Mouse (Mus musculus): ENCODE measurements around the gene Gm9767. TPM values are rescaled to one million over a fixed set of nuclear protein-coding genes. Genes with fewer than 3 reads are reported as not detected.

Gene Gm9767
- polyA plus RNA-seq (2014; fragmentation: Nextera tagmentation; extraction: Ambion mirVana): 0.20 TPM in 1 of 2 replicates, not detected in the other

DNA sequence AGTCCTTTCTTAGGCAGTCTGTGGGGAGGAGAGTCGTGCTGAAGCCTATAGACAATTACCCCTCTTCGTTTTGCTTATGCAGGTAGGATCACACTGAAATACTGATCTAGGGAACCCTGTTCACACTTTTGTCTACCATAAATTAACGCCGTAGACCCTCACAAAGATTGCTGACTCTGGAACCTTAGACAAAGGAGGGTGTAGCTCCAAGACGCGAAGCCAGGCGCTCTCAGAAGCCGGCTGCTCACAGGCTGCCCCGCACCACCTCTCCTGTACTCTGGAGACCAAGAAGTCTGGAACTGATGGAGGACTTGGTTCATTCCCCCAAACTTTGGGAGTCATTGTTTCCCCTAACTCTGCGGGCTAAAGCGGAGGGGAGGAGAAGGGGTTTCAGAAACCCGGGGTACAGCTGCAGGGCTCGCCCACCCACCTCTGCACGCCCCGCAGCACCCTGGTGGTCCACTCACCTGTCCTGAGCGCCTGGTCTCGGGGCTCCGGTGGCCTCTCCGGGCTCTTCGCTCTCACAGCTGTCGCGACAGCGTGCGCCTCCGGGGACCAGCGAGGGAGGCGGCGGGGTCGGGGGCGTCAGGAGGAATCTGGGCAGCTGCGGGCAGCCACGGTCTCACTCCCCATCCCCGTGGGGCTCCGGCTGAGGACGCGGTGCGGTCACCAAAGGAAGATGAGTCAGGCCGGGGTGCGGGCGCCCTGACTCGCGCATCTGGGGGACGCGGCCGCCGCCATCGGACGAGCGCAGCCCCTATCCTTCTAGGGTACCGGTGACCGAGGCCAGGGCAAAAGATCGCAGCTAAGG lies at the start of gene Gm9767:
Gm9767 (plus strand) TSS at position 585 of the 811 bp plus-strand sequence.
- H3K27me3 ChIP-seq (ENCODE audit: control insufficient read depth, insufficient read depth, low read length): peaks cover 6% of the 10 kb centered on the region; the same call in 1 of the 2 replicates
- peak; percentile 65 for ATAC-seq (ENCODE audit: low FRiP score, low TSS enrichment)
- H3K9me3 ChIP-seq (ENCODE audit: control insufficient read depth, low read length): no peaks in the 10 kb centered on the region
- peak within 1 kb of the TSS; percentile 97 for H3K4me2 ChIP-seq (replicated peaks; ENCODE audit: low read depth, low read length)
- peak within 1 kb of the TSS; percentile 58 for H3K9ac ChIP-seq (ENCODE audit: low read depth, low read length)
- peak within 1 kb of the TSS; percentile 60 for H3K4me3 ChIP-seq (ENCODE audit: low read length)
- H3K4me1 ChIP-seq (ENCODE audit: control insufficient read depth, insufficient read depth, low read length): no peaks in the 10 kb centered on the region
- H3K36me3 ChIP-seq (ENCODE audit: control insufficient read depth, insufficient read depth, low read length): no peaks in the 10 kb centered on the region
- 3% methylated on average over 52 of the region's 52 CpGs for WGBS
- no peak within 1 kb of the TSS for H3K27ac ChIP-seq (ENCODE audit: low read depth, low read length)

DNA sequence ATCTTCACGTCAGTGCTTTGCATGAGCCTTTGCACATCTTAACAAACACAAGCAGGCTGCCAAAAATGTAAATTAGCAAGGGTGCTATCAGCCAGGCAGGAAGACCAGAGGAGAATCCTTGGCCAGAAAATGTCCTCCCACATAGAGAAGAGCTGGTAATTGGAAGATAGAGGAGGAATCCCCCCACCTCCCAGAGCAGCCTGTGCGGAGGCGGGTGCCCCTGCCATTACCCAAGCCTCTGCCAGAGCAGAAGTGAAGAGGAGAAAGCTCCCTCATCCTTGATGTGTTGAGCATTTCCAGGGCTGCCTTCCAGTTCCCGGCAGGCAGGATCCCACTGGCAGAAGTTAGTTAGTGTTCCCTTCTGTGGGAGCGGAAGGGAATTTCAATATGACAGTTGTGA lies 43.1 kb upstream of the Gm9767 start:
- no peak for ATAC-seq (ENCODE audit: low FRiP score, low TSS enrichment)
- WGBS: 78% methylated on average over 5 of the region's 5 CpGs
- no peak overlapping the region for H3K27ac ChIP-seq (ENCODE audit: low read depth, low read length)

DNA sequence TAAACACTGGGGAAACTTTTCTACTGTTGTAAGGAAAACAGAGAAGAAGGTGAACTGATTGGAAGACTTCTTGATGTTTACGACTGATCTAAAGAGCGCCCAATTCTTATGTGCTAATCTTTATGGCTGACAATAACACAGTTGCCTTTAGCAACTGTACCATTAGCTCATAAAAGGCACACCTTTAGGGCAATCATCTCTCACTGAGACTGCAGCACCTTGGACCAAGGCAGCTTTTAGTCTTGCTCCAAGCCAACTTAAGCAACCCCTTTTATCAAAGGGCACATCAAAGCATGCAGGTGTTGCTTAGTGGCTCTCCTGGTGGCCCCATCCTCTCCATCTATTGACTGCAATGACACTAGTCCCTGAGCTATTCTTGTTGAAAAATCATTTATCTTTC lies 26.9 kb upstream of the Gm9767 start:
- no peaks in the 10 kb centered on the region for H3K27me3 ChIP-seq (ENCODE audit: control insufficient read depth, insufficient read depth, low read length)
- no peaks in the 10 kb centered on the region for H3K4me1 ChIP-seq (ENCODE audit: control insufficient read depth, insufficient read depth, low read length)
- ATAC-seq (ENCODE audit: low FRiP score, low TSS enrichment): no peak
- no peaks in the 10 kb centered on the region for H3K9me3 ChIP-seq (ENCODE audit: control insufficient read depth, low read length)
- H3K36me3 ChIP-seq (ENCODE audit: control insufficient read depth, insufficient read depth, low read length): no peaks in the 10 kb centered on the region
- no peak overlapping the region for H3K4me3 ChIP-seq (ENCODE audit: low read length)
- H3K4me2 ChIP-seq (replicated peaks; ENCODE audit: low read depth, low read length): no peak overlapping the region
- H3K9ac ChIP-seq (ENCODE audit: low read depth, low read length): no peak overlapping the region
- WGBS: 70% methylated on average over 2 of the region's 2 CpGs
- no peak overlapping the region for H3K27ac ChIP-seq (ENCODE audit: low read depth, low read length)

More for the DNA sequence above, 43.1 kb upstream of the Gm9767 start:
- Histone ChIP-seq H3K27me3 (ENCODE audit: control insufficient read depth, insufficient read depth, low read length) (no peaks in the 10 kb centered on the region), H3K4me1 (ENCODE audit: control insufficient read depth, insufficient read depth, low read length) (no peaks in the 10 kb centered on the region), H3K9ac (ENCODE audit: low read depth, low read length) (no peak overlapping the region), H3K4me2 (replicated peaks; ENCODE audit: low read depth, low read length) (no peak overlapping the region), H3K36me3 (ENCODE audit: control insufficient read depth, insufficient read depth, low read length) (no peaks in the 10 kb centered on the region), H3K4me3 (ENCODE audit: low read length) (no peak overlapping the region), H3K9me3 (ENCODE audit: control insufficient read depth, low read length) (no peaks in the 10 kb centered on the region)

DNA sequence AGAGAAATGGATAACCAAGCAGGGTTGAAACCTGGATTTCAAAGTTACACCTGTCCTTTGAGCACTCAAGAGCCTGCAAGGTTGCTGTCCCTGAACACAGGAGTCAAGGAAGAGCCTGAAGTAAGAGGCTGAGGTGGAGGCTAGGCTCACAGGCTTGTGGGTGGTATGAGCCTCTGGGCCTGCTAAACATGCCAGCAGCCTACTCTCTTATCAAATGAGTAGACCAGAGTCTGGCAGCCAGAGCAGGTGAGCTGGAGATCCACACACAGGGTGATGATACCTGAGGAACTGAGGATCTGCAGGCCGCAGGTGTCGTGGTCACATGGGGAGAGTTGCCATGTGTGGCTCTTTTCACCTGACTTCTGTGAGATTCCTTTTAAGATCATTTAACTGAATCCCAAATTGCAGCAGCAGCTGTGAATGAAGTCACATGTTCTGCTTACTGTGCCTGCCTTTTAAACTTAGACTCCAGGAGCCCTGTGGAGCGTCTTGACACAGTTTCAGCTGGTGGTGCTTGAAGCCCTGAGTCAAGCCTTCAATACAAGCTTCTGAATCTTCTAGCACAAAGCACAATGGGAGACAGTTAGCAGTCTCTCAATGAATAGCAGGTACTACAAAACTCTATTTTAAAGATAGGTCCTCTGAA lies 18.3 kb upstream of the Gm9767 start:
- no peak for ATAC-seq (ENCODE audit: low FRiP score, low TSS enrichment)
- Histone ChIP-seq H3K27me3 (ENCODE audit: control insufficient read depth, insufficient read depth, low read length) (no peaks in the 10 kb centered on the region), H3K27ac (ENCODE audit: low read depth, low read length) (no peak overlapping the region), H3K4me2 (replicated peaks; ENCODE audit: low read depth, low read length) (no peak overlapping the region), H3K4me1 (ENCODE audit: control insufficient read depth, insufficient read depth, low read length) (no peaks in the 10 kb centered on the region), H3K4me3 (ENCODE audit: low read length) (no peak overlapping the region), H3K36me3 (ENCODE audit: control insufficient read depth, insufficient read depth, low read length) (no peaks in the 10 kb centered on the region), H3K9me3 (ENCODE audit: control insufficient read depth, low read length) (no peaks in the 10 kb centered on the region), H3K9ac (ENCODE audit: low read depth, low read length) (no peak overlapping the region)
- WGBS: 91% methylated on average over 3 of the region's 3 CpGs

DNA sequence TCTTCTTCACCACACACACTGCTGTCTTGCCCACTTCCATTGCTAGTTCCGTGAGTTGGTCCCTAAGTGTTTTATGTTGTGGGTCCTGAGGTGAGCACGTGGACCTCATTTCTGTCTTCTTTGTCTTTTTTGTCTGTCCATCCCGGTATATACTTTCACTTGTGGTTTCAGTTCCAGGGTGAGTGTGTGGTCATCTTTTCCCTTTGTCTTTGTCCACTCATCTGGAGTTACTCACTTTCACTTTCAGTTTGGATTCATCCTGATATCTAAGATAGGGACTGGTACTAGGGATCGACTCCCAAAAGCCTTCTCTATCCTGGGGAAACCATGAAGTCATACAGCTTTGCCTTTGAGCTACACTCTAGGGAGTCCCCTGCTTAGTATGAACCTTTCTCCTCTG lies 15.0 kb upstream of the Gm9767 start:
- Histone ChIP-seq H3K9ac (ENCODE audit: low read depth, low read length) (no peak overlapping the region), H3K27ac (ENCODE audit: low read depth, low read length) (no peak overlapping the region), H3K9me3 (ENCODE audit: control insufficient read depth, low read length) (no peaks in the 10 kb centered on the region), H3K27me3 (ENCODE audit: control insufficient read depth, insufficient read depth, low read length) (no peaks in the 10 kb centered on the region), H3K4me2 (replicated peaks; ENCODE audit: low read depth, low read length) (no peak overlapping the region), H3K4me1 (ENCODE audit: control insufficient read depth, insufficient read depth, low read length) (no peaks in the 10 kb centered on the region), H3K36me3 (ENCODE audit: control insufficient read depth, insufficient read depth, low read length) (no peaks in the 10 kb centered on the region), H3K4me3 (ENCODE audit: low read length) (no peak overlapping the region)
- 97% methylated on average over 4 of the region's 4 CpGs for WGBS
- ATAC-seq (ENCODE audit: low FRiP score, low TSS enrichment): no peak

DNA sequence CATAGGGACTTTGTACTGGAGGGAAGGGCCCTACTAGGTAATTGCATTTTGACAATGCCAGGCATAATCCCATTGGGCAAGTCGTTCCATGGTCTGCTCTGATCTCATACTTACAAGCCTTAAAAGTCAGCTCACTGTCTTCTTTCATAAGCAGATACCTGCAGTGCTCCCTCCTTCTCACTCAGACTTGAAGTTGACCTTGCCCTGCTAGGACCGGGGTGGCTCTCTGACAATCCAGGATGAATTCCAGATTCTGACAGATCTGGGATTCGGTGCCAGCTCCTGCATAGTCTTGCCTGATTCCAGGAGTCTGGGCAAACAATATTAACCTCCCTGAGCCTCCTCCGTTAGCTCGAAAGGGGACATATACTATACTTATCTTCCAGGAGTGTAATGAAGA lies 6.1 kb upstream of the Gm9767 start:
- ATAC-seq (ENCODE audit: low FRiP score, low TSS enrichment): no peak
- Histone ChIP-seq H3K9me3 (ENCODE audit: control insufficient read depth, low read length) (no peaks in the 10 kb centered on the region), H3K4me3 (ENCODE audit: low read length) (no peak overlapping the region), H3K27ac (ENCODE audit: low read depth, low read length) (no peak overlapping the region), H3K27me3 (ENCODE audit: control insufficient read depth, insufficient read depth, low read length) (no peaks in the 10 kb centered on the region), H3K9ac (ENCODE audit: low read depth, low read length) (no peak overlapping the region), H3K36me3 (ENCODE audit: control insufficient read depth, insufficient read depth, low read length) (no peaks in the 10 kb centered on the region), H3K4me2 (replicated peaks; ENCODE audit: low read depth, low read length) (no peak overlapping the region), H3K4me1 (ENCODE audit: control insufficient read depth, insufficient read depth, low read length) (no peaks in the 10 kb centered on the region)
- 89% methylated on average over 5 of the region's 5 CpGs for WGBS

DNA sequence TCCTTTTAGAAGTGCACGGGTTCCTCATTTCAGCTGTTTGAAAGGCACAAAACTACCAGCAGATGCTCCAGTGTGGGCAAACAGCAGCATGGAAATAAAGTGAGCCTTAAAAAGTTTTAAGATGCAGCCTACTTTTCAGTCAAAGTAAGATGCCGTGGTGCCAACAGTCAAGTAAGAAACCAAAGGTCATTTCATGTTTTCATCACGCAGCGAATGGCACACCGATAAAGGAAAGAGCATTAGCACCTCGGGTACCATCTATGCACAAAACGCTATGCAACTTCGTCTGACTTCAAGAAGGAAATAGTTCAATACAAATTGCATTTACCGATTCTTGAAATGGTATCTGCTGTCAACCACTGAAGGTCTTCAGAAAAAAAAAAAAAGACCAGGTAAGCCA lies 1.1 kb upstream of the Gm9767 start:
- Histone ChIP-seq H3K9ac (ENCODE audit: low read depth, low read length) (no peak overlapping the region), H3K27ac (ENCODE audit: low read depth, low read length) (no peak overlapping the region), H3K4me1 (ENCODE audit: control insufficient read depth, insufficient read depth, low read length) (no peaks in the 10 kb centered on the region), H3K36me3 (ENCODE audit: control insufficient read depth, insufficient read depth, low read length) (no peaks in the 10 kb centered on the region), H3K4me3 (ENCODE audit: low read length) (no peak overlapping the region), H3K9me3 (ENCODE audit: control insufficient read depth, low read length) (no peaks in the 10 kb centered on the region), H3K4me2 (replicated peaks; ENCODE audit: low read depth, low read length) (no peak overlapping the region), H3K27me3 (ENCODE audit: control insufficient read depth, insufficient read depth, low read length) (peaks cover 6% of the 10 kb centered on the region; the same call in 1 of the 2 replicates)
- ATAC-seq (ENCODE audit: low FRiP score, low TSS enrichment): no peak
- 88% methylated on average over 9 of the region's 9 CpGs for WGBS

DNA sequence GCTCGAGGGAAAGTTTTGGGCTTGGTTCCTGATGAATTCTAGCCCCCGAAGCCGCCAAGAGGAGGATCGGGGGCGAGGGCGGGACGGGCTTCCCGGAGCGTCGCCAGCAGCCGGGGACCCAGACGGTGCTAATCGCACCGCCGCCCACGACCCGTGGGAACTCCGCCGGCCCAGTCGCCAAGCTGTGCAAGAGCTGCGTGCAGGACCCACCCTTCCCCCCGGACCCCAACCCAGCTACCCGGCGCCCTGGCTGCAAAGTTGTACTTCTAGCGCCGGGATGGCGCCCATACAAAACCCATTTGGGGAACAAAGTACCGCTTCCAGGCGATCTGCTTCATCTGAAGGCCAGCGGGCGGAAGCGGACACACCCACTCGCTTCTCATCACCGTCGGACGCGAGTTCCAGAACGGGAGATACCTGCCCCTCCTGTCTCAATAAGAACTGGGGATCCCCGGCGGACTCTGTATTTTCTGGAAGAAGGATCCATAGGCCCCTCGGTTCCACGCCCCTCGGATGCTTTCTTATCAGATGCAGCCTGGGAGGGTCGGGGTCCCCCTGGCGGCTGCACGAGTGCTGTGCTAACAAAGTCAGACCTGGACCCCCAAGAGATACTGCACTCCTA lies 577 bp downstream of the Gm9767 start, which contains the start of gene Tmem200a:
Tmem200a (minus strand) TSS at position 532 of the 622 bp plus-strand sequence.
- H3K4me2 ChIP-seq (replicated peaks; ENCODE audit: low read depth, low read length): peak within 1 kb of the TSS; percentile 97
- H3K27me3 ChIP-seq (ENCODE audit: control insufficient read depth, insufficient read depth, low read length): peaks cover 6% of the 10 kb centered on the region; the same call in 1 of the 2 replicates
- H3K9me3 ChIP-seq (ENCODE audit: control insufficient read depth, low read length): no peaks in the 10 kb centered on the region
- H3K4me1 ChIP-seq (ENCODE audit: control insufficient read depth, insufficient read depth, low read length): no peaks in the 10 kb centered on the region
- H3K9ac ChIP-seq (ENCODE audit: low read depth, low read length): peak within 1 kb of the TSS; percentile 58
- 1% methylated on average over 38 of the region's 46 CpGs for WGBS
- peak within 1 kb of the TSS; percentile 60 for H3K4me3 ChIP-seq (ENCODE audit: low read length)
- H3K27ac ChIP-seq (ENCODE audit: low read depth, low read length): no peak within 1 kb of the TSS
- no peaks in the 10 kb centered on the region for H3K36me3 ChIP-seq (ENCODE audit: control insufficient read depth, insufficient read depth, low read length)
- ATAC-seq (ENCODE audit: low FRiP score, low TSS enrichment): peak; percentile 93

All from kidney, embryonic 14.5 days (tissue).